Mouse (Mus musculus) kidney, embryonic 16.5 days (tissue): ENCODE results near the gene Pes1. TPM values are rescaled to one million over a fixed set of nuclear protein-coding genes. Genes with fewer than 3 reads are reported as not detected.

Source experiments
- ATAC-seq: fragments of 200-750 bp; cut with Nextera tagmentation; 2 replicates; pipeline ENCODE4 v1.8.0; 2017; ENCODE audit warnings: moderate TSS enrichment; ENCODE audit not compliant: low FRiP score, low TSS enrichment
- H3K27ac ChIP-seq: fragments of 300-500 bp; sonication (generic); 2 replicates; pipeline ENCODE4 v1.5.1; 2014; ENCODE audit warnings: low read length
- H3K27me3 ChIP-seq: fragments of 300-500 bp; sonication (generic); 2 replicates; pipeline ENCODE4 v1.6.1; 2014; ENCODE audit warnings: low read length, control low read depth, mixed read lengths; ENCODE audit not compliant: insufficient read depth
- H3K36me3 ChIP-seq: fragments of 300-500 bp; sonication (generic); 2 replicates; pipeline ENCODE4 v1.6.1; 2014; ENCODE audit warnings: low read length, control low read depth, mixed read lengths; ENCODE audit not compliant: insufficient read depth
- H3K4me1 ChIP-seq: fragments of 300-500 bp; sonication (generic); 2 replicates; pipeline ENCODE4 v1.6.1; 2014; ENCODE audit warnings: low read length, control low read depth, mixed read lengths; ENCODE audit not compliant: insufficient read depth
- H3K4me2 ChIP-seq: fragments of 300-500 bp; sonication (generic); replicated peaks from 2 replicates; pipeline ENCODE4 v1.6.1; 2014; ENCODE audit warnings: low read depth, low read length
- H3K4me3 ChIP-seq: fragments of 300-500 bp; sonication (generic); 2 replicates; pipeline ENCODE4 v1.5.1; 2014; ENCODE audit warnings: mild to moderate bottlenecking, low read length
- H3K9ac ChIP-seq: fragments of 300-500 bp; sonication (generic); replicated peaks from 2 replicates; pipeline ENCODE4 v1.6.1; 2014; ENCODE audit warnings: low read length
- H3K9me3 ChIP-seq: fragments of 300-500 bp; sonication (generic); 2 replicates; pipeline ENCODE4 v1.6.1; 2016; ENCODE audit warnings: low read length, control low read depth
- WGBS: fragments of 180-500 bp; shearing (Covaris S2); extraction: QIAGEN DNeasy Blood & Tissue Kit; methylation state at CpG from one replicate; pipeline ENCODE4 v1.1.7; 2014; 5-methylcytosine and 5-hydroxymethylcytosine counted together
- polyA plus RNA-seq: library from polyadenylated mRNA; unstranded; fragments of >200 nt; fragmentation: Nextera tagmentation; extraction: Ambion mirVana; gene quantifications from 2 replicates; pipeline ENCODE4 v1.2.1, GENCODE M21; 2015

The Pes1 gene
- polyA plus RNA-seq, 1 experiment from 2014 or later = 88.0 TPM

GRCm38 (mm10) chr11:4027561-4028334, 64.0 kb downstream of the Pes1 start:
- no peak overlapping the region for H3K4me3 ChIP-seq
- H3K27ac ChIP-seq = no peak overlapping the region
- ATAC-seq = no peak
- no peaks in the 10 kb centered on the region for H3K36me3 ChIP-seq
- H3K9ac ChIP-seq = no peak overlapping the region
- no peak overlapping the region for H3K4me2 ChIP-seq
- no peaks in the 10 kb centered on the region for H3K27me3 ChIP-seq
- 77% methylated on average over 9 of the region's 9 CpGs for WGBS
- no peaks in the 10 kb centered on the region for H3K4me1 ChIP-seq
- H3K9me3 ChIP-seq = no peaks in the 10 kb centered on the region

GRCm38 (mm10) chr11:4029343-4029742, 65.6 kb downstream of the Pes1 start:
- H3K4me2 ChIP-seq = no peak overlapping the region
- H3K4me1 ChIP-seq = no peaks in the 10 kb centered on the region
- H3K27me3 ChIP-seq = no peaks in the 10 kb centered on the region
- no peaks in the 10 kb centered on the region for H3K36me3 ChIP-seq
- no peak overlapping the region for H3K27ac ChIP-seq
- H3K9ac ChIP-seq = no peak overlapping the region
- no peaks in the 10 kb centered on the region for H3K9me3 ChIP-seq
- ATAC-seq = no peak
- no peak overlapping the region for H3K4me3 ChIP-seq
- WGBS = 73% methylated on average over 4 of the region's 4 CpGs

Other genes starting within 250 kb of the Pes1 start
- 1.1 and 1.2 TPM in 2 replicates for gene Osbp2, start 100.1 kb upstream of the Pes1 start, polyA plus RNA-seq
- gene 4921536K21Rik, start 68.9 kb upstream of the Pes1 start, polyA plus RNA-seq = 0.62 and 0.71 TPM in 2 replicates
- gene Dusp18, start 68.7 kb upstream of the Pes1 start, polyA plus RNA-seq = 14.7 and 16.4 TPM in 2 replicates
- gene Slc35e4, start 49.3 kb upstream of the Pes1 start, polyA plus RNA-seq = 5.0 and 6.1 TPM in 2 replicates
- 152 and 173 TPM in 2 replicates for gene Tcn2, start 31.8 kb upstream of the Pes1 start, polyA plus RNA-seq
- gene 4930556J24Rik, start 12.8 kb downstream of the Pes1 start, polyA plus RNA-seq = 0.31 and 0.49 TPM in 2 replicates
- 9.7 and 11.1 TPM in 2 replicates for gene Gal3st1, start 19.7 kb downstream of the Pes1 start, polyA plus RNA-seq
- gene Sec14l4, start 67.5 kb downstream of the Pes1 start, polyA plus RNA-seq = 0.41 TPM in 1 of 2 replicates, not detected in the other
- 1.7 TPM in 1 of 2 replicates, not detected in the other for gene Sec14l3, start 100.9 kb downstream of the Pes1 start, polyA plus RNA-seq
- gene Mtfp1, start 131.5 kb downstream of the Pes1 start, polyA plus RNA-seq = 18.5 and 20.1 TPM in 2 replicates
- 1.5 and 2.1 TPM in 2 replicates for gene Sec14l2, start 159.4 kb downstream of the Pes1 start, polyA plus RNA-seq
- gene Rnf215, start 171.2 kb downstream of the Pes1 start, polyA plus RNA-seq = 28.9 and 30.0 TPM in 2 replicates
- gene Ccdc157, start 196.3 kb downstream of the Pes1 start, polyA plus RNA-seq = 9.4 and 10.7 TPM in 2 replicates
- 54.5 and 65.5 TPM in 2 replicates for gene Sf3a1, start 196.4 kb downstream of the Pes1 start, polyA plus RNA-seq
- 49.0 and 51.3 TPM in 2 replicates for gene Tbc1d10a, start 222.8 kb downstream of the Pes1 start, polyA plus RNA-seq